Mouse (Mus musculus): ENCODE results near the gene Dock9. TPM values are rescaled to one million over a fixed set of nuclear protein-coding genes. Genes with fewer than 3 reads are reported as not detected.

Gene Dock9
- polyA plus RNA-seq, 1 experiment: 68.4 TPM

DNA sequence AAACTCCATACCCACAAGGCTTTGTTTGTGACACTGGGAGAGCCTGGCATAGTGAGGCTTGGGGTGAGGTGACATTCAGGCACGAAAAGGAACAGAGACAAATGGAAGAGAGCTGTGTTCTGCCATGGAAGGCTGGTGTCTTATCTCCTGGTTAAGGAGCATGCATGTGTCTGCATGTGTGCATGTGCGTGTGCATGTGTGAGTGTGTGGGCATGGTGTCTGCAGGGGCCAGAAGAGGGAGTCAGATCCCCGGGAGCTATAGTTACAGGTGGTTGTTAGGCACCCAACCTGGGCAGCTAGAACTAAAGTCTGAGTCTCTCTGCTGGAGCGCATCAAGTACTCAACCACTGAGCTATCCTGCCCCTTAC, 83.8 kb downstream of the Dock9 start:
- peaks cover 7% of the 10 kb centered on the region for H3K4me1 ChIP-seq (ENCODE audit: control insufficient read depth, insufficient read depth, low read length)
- H3K27ac ChIP-seq (ENCODE audit: insufficient read depth, low read length): no peak overlapping the region
- no peak overlapping the region for H3K4me3 ChIP-seq (ENCODE audit: insufficient read depth, low read length)
- TF ChIP-seq CTCF (IDR thresholded peaks at IDR 0.05; ENCODE audit: extremely low read depth, insufficient read depth, low read length): no peak
- TF ChIP-seq POLR2A (IDR thresholded peaks at IDR 0.05; ENCODE audit: extremely low read depth, insufficient read depth, low read length): no peak

GRCm38 (mm10) chr14:121713166-121713829, 84.3 kb downstream of the Dock9 start:
- no peak overlapping the region for H3K27ac ChIP-seq (ENCODE audit: insufficient read depth, low read length)
- peaks cover 7% of the 10 kb centered on the region for H3K4me1 ChIP-seq (ENCODE audit: control insufficient read depth, insufficient read depth, low read length)
- TF ChIP-seq CTCF (IDR thresholded peaks at IDR 0.05; ENCODE audit: extremely low read depth, insufficient read depth, low read length) (no peak), POLR2A (IDR thresholded peaks at IDR 0.05; ENCODE audit: extremely low read depth, insufficient read depth, low read length) (no peak)
- no peak overlapping the region for H3K4me3 ChIP-seq (ENCODE audit: insufficient read depth, low read length)

DNA sequence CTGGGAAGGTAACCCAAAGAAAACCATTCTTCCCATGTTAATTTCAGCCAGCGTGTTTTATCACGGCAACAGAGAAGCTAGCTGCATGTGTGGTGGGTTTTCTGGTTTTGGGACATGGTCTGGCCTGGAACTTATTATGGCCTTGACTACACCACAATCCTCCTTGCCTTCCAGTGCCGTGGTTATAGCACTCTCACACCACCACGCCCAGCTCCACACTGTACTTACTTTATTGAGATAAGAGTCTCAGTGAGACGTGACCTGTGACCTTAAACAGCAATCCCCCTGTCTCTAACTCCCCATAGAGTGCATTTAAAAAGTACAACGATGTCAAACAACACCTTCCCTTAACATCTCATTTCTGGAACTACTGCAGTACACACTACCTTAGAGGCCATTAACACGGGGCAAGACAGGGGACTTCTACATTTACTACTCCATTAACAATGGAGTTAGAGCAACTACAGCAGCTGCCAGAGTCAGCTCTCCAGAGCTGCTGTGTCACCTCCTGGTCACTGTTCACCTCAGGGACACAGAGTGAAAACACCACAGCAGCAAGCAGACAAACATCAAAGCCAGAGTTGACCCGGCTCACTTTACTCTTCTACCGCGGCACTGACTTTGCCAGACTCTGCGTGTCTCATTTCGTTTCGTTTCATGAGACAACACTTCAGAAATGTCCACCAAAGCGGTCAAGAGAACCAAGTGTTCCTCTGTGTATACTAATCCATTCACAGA, 86.4 kb downstream of the Dock9 start:
- Histone ChIP-seq H3K4me3 (ENCODE audit: insufficient read depth, low read length) (no peak overlapping the region), H3K4me1 (ENCODE audit: control insufficient read depth, insufficient read depth, low read length) (peaks cover 7% of the 10 kb centered on the region), H3K27ac (ENCODE audit: insufficient read depth, low read length) (no peak overlapping the region)
- no peak for TF ChIP-seq POLR2A (IDR thresholded peaks at IDR 0.05; ENCODE audit: extremely low read depth, insufficient read depth, low read length)
- TF ChIP-seq CTCF (IDR thresholded peaks at IDR 0.05; ENCODE audit: extremely low read depth, insufficient read depth, low read length): no peak

- H3K4me3 ChIP-seq (ENCODE audit: insufficient read depth, low read length): no peak overlapping the region
- peaks cover 7% of the 10 kb centered on the region for H3K4me1 ChIP-seq (ENCODE audit: control insufficient read depth, insufficient read depth, low read length)
- TF ChIP-seq CTCF (IDR thresholded peaks at IDR 0.05; ENCODE audit: extremely low read depth, insufficient read depth, low read length) (no peak), POLR2A (IDR thresholded peaks at IDR 0.05; ENCODE audit: extremely low read depth, insufficient read depth, low read length) (no peak)
- H3K27ac ChIP-seq (ENCODE audit: insufficient read depth, low read length): no peak overlapping the region
Observed at GRCm38 (mm10) chr14:121710130-121710529, 87.5 kb downstream of the Dock9 start.

- peaks cover 4% of the 10 kb centered on the region for H3K4me1 ChIP-seq (ENCODE audit: control insufficient read depth, insufficient read depth, low read length)
- TF ChIP-seq CTCF (IDR thresholded peaks at IDR 0.05; ENCODE audit: extremely low read depth, insufficient read depth, low read length) (no peak), POLR2A (IDR thresholded peaks at IDR 0.05; ENCODE audit: extremely low read depth, insufficient read depth, low read length) (no peak)
- no peak overlapping the region for H3K4me3 ChIP-seq (ENCODE audit: insufficient read depth, low read length)
- H3K27ac ChIP-seq (ENCODE audit: insufficient read depth, low read length): no peak overlapping the region
Observed at GRCm38 (mm10) chr14:121708244-121708643, 89.4 kb downstream of the Dock9 start.

DNA sequence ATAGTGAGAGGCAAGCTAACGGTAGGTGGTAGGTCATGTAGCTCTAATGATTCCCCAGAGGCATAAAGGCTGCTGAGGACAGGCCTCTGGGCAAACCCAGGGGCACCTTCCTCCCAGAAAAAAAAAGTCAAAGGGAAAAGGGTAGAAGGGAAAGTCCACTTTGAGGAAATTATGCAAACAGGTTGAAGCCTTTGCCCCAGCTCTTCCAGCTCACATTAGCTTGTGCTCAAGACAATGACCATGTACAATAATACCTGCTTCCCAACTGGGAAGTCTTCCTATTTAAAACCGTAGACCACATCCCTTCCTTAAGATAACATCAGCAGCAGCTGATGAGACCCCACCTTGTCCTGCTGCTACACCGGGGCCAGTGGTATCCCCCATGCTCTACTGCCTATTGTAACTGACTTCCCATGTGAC, 91.1 kb downstream of the Dock9 start:
- H3K4me1 ChIP-seq (ENCODE audit: control insufficient read depth, insufficient read depth, low read length): peaks cover 2% of the 10 kb centered on the region; the same call in 1 of the 2 replicates
- no peak overlapping the region for H3K27ac ChIP-seq (ENCODE audit: insufficient read depth, low read length)
- H3K4me3 ChIP-seq (ENCODE audit: insufficient read depth, low read length): no peak overlapping the region
- no peak for TF ChIP-seq POLR2A (IDR thresholded peaks at IDR 0.05; ENCODE audit: extremely low read depth, insufficient read depth, low read length)
- TF ChIP-seq CTCF (IDR thresholded peaks at IDR 0.05; ENCODE audit: extremely low read depth, insufficient read depth, low read length): no peak

DNA sequence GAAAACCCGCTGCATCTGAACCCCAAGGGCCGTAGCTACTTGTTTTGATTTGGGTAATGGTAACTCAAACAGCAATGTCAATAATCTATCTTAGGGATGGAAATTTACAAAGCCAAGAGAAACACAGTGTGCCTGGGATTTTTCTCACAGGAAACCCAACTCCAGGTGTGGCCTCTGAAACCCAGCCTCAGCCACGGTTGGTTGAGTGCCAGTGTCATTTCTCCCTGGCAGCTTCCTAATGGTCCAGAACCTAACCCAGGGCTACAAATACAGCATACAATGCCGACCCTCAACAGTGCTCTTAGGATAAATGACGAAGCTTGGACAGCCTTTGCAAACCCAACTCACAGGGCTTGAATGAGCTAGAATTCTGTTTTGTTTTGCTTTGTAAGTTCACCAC, 92.0 kb downstream of the Dock9 start:
- Histone ChIP-seq H3K4me3 (ENCODE audit: insufficient read depth, low read length) (no peak overlapping the region), H3K4me1 (ENCODE audit: control insufficient read depth, insufficient read depth, low read length) (peaks cover 2% of the 10 kb centered on the region; the same call in 1 of the 2 replicates), H3K27ac (ENCODE audit: insufficient read depth, low read length) (no peak overlapping the region)
- TF ChIP-seq CTCF (IDR thresholded peaks at IDR 0.05; ENCODE audit: extremely low read depth, insufficient read depth, low read length) (no peak), POLR2A (IDR thresholded peaks at IDR 0.05; ENCODE audit: extremely low read depth, insufficient read depth, low read length) (no peak)

- no peak overlapping the region for H3K27ac ChIP-seq (ENCODE audit: insufficient read depth, low read length)
- H3K4me1 ChIP-seq (ENCODE audit: control insufficient read depth, insufficient read depth, low read length): peaks cover 3% of the 10 kb centered on the region; the same call in 1 of the 2 replicates
- no peak for TF ChIP-seq CTCF (IDR thresholded peaks at IDR 0.05; ENCODE audit: extremely low read depth, insufficient read depth, low read length)
Observed at GRCm38 (mm10) chr14:121702534-121702933, 95.1 kb downstream of the Dock9 start.

DNA sequence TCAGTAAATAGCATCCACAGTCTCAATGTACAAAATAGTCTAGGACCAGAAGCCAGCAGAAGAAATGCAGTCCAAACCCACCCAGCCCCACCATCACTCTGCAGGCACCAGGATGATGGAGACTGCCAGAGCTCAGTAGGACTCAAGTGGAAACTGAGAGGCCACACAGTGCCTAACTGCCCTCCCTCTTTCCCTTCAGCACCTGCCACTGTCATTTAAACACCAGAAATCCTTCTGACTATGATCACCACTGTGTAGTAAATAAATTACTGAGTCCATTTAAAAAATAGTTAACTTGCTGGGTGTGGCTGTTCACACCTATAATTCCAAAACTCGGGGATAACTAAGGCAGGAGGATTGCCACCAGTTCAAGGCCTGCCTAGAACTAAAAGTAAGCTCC, 97.6 kb downstream of the Dock9 start:
- H3K27ac ChIP-seq (ENCODE audit: insufficient read depth, low read length): no peak overlapping the region
- H3K4me3 ChIP-seq (ENCODE audit: insufficient read depth, low read length): no peak overlapping the region
- H3K4me1 ChIP-seq (ENCODE audit: control insufficient read depth, insufficient read depth, low read length): peaks cover 3% of the 10 kb centered on the region; the same call in 1 of the 2 replicates
- TF ChIP-seq CTCF (IDR thresholded peaks at IDR 0.05; ENCODE audit: extremely low read depth, insufficient read depth, low read length) (no peak), POLR2A (IDR thresholded peaks at IDR 0.05; ENCODE audit: extremely low read depth, insufficient read depth, low read length) (no peak)

More at GRCm38 (mm10) chr14:121702534-121702933, 95.1 kb downstream of the Dock9 start:
- no peak overlapping the region for H3K4me3 ChIP-seq (ENCODE audit: insufficient read depth, low read length)

DNA sequence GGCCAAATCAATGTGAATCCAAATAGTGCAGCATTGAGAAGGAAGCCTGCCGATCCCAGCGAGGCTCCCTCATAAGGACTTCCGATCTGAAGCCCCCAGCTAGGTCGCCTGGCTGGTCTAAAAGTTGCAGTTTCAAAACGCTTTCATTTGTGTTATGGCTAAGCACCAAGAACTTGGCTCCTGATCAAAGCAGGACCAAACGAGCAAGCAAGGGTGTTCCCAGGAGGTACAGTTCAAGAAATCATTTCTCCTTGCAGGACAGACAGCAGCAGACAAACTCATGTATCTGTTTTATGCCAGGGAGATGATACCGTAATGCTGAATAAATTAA, 99.1 kb downstream of the Dock9 start:
- no peak overlapping the region for H3K27ac ChIP-seq (ENCODE audit: insufficient read depth, low read length)
- H3K4me1 ChIP-seq (ENCODE audit: control insufficient read depth, insufficient read depth, low read length): peaks cover 3% of the 10 kb centered on the region; the same call in 1 of the 2 replicates
- H3K4me3 ChIP-seq (ENCODE audit: insufficient read depth, low read length): peak overlapping the region; percentile 38
- TF ChIP-seq POLR2A (IDR thresholded peaks at IDR 0.05; ENCODE audit: extremely low read depth, insufficient read depth, low read length) (no peak), CTCF (IDR thresholded peaks at IDR 0.05; ENCODE audit: extremely low read depth, insufficient read depth, low read length) (no peak)

Measured in cortical plate, adult 2 months (tissue).